Mouse (Mus musculus) MEL (cell line): ENCODE results near the gene Gpx7. TPM values are rescaled to one million over a fixed set of nuclear protein-coding genes. Genes with fewer than 3 reads are reported as not detected.

ENCODE experiments used
- DNase-seq: peaks from one replicate; pipeline ENCODE4 v3.0.0; 2011; ENCODE audit warnings: low read depth, low spot score
- H3K27ac ChIP-seq: 2 replicates; pipeline ENCODE4 v1.5.1; 2012; ENCODE audit warnings: low read depth, mild to moderate bottlenecking, control low read depth, low read length, moderate library complexity; ENCODE audit not compliant: control insufficient read depth
- H3K27me3 ChIP-seq, 2 experiments: fragments of 150-350 bp in 1 of 2; sonication (generic) in 1 of 2; 2 replicates each; pipeline ENCODE4 v1.6.1; 2012; ENCODE audit warnings: low read length in 2 of 2, mild to moderate bottlenecking in 2 of 2, improper control_type of control experiment in 1 of 2, moderate library complexity in 1 of 2; ENCODE audit not compliant: insufficient read depth in 2 of 2, control insufficient read depth in 1 of 2
- H3K36me3 ChIP-seq, 2 experiments: 2 replicates each; pipeline ENCODE4 v1.6.1; 2012 to 2014; ENCODE audit warnings: low read length in 2 of 2, improper control_type of control experiment in 1 of 2, inconsistent platforms in 1 of 2, mild to moderate bottlenecking in 1 of 2; ENCODE audit not compliant: insufficient read depth in 2 of 2, control insufficient read depth in 1 of 2
- H3K4me1 ChIP-seq, 2 experiments: fragments of 150-350 bp in 1 of 2; sonication (generic) in 1 of 2; 2 replicates each; pipeline ENCODE4 v1.6.1; 2012; ENCODE audit warnings: low read length in 2 of 2, improper control_type of control experiment in 1 of 2, mild to moderate bottlenecking in 1 of 2; ENCODE audit not compliant: insufficient read depth in 2 of 2, control insufficient read depth in 1 of 2
- H3K4me3 ChIP-seq, 2 experiments: fragments of 150-350 bp in 1 of 2; sonication (generic) in 1 of 2; 2 replicates each; pipeline ENCODE4 v1.5.1; 2012; ENCODE audit warnings: low read depth in 2 of 2, low read length in 2 of 2, mild to moderate bottlenecking in 2 of 2, moderate library complexity in 2 of 2, control low read depth in 1 of 2, improper control_type of control experiment in 1 of 2; ENCODE audit not compliant: control insufficient read depth in 1 of 2, insufficient read depth in 1 of 2
- H3K79me2 ChIP-seq: 2 replicates; pipeline ENCODE4 v1.6.1; 2012; ENCODE audit warnings: mild to moderate bottlenecking, low read length, moderate library complexity; ENCODE audit not compliant: control insufficient read depth, poor library complexity, insufficient read depth
- H3K9ac ChIP-seq: 2 replicates; pipeline ENCODE4 v1.6.1; 2012; ENCODE audit warnings: low read depth, mild to moderate bottlenecking, control low read depth, low read length, moderate library complexity; ENCODE audit not compliant: control insufficient read depth, poor library complexity, severe bottlenecking
- H3K9me3 ChIP-seq: fragments of 150-350 bp; sonication (generic); replicated peaks from 2 replicates; pipeline ENCODE4 v1.6.1; 2012; ENCODE audit warnings: mild to moderate bottlenecking, low read length, improper control_type of control experiment, moderate library complexity; ENCODE audit not compliant: insufficient read depth
- BHLHE40 ChIP-seq: IDR thresholded peaks from 2 replicates; pipeline ENCODE4 v1.6.1; 2012; ENCODE audit warnings: low read depth, mild to moderate bottlenecking, inconsistent platforms, low read length, improper control_type of control experiment, borderline replicate concordance
- CHD1 ChIP-seq: IDR thresholded peaks from 2 replicates; pipeline ENCODE4 v1.6.1; 2012; ENCODE audit warnings: low read depth, mild to moderate bottlenecking, inconsistent platforms, low read length, improper control_type of control experiment
- CHD2 ChIP-seq: IDR thresholded peaks from 2 replicates; pipeline ENCODE4 v1.6.1; 2011; ENCODE audit warnings: low read length, improper control_type of control experiment
- EP300 ChIP-seq, 2 experiments: IDR thresholded peaks; 2 replicates each; pipeline ENCODE4 v1.6.1; 2011; ENCODE audit warnings: improper control_type of control experiment in 2 of 2, low read length in 2 of 2, low read depth in 1 of 2, mild to moderate bottlenecking in 1 of 2
- ETS1 ChIP-seq: IDR thresholded peaks from 2 replicates; pipeline ENCODE4 v1.6.1; 2012; ENCODE audit warnings: low read depth, mild to moderate bottlenecking, inconsistent platforms, low read length, improper control_type of control experiment, moderate library complexity
- GABPA ChIP-seq: IDR thresholded peaks from 2 replicates; pipeline ENCODE4 v1.6.1; 2012; ENCODE audit warnings: low read depth, mild to moderate bottlenecking, inconsistent platforms, low read length, improper control_type of control experiment, moderate library complexity
- GATA1 ChIP-seq: IDR thresholded peaks from 2 replicates; pipeline ENCODE4 v1.6.1; 2011; ENCODE audit warnings: low read depth, low read length, improper control_type of control experiment
- HCFC1 ChIP-seq: IDR thresholded peaks from 2 replicates; pipeline ENCODE4 v1.6.1; 2012; ENCODE audit warnings: low read depth, mild to moderate bottlenecking, inconsistent platforms, low read length, improper control_type of control experiment, moderate library complexity
- MAFK ChIP-seq: IDR thresholded peaks from 2 replicates; pipeline ENCODE4 v1.6.1; 2011; ENCODE audit warnings: low read depth, mild to moderate bottlenecking, low read length, improper control_type of control experiment, borderline replicate concordance
- MXI1 ChIP-seq: IDR thresholded peaks from 2 replicates; pipeline ENCODE4 v1.6.1; 2011; ENCODE audit warnings: mild to moderate bottlenecking, low read depth, low read length, improper control_type of control experiment
- MYC ChIP-seq: IDR thresholded peaks from 2 replicates; pipeline ENCODE4 v1.6.1; 2011; ENCODE audit warnings: low read depth, mild to moderate bottlenecking, low read length, improper control_type of control experiment, moderate library complexity
- POLR2AphosphoS2 ChIP-seq: IDR thresholded peaks from 2 replicates; pipeline ENCODE4 v1.6.1; 2011; ENCODE audit warnings: low read length, improper control_type of control experiment
- POLR2AphosphoS5 ChIP-seq: IDR thresholded peaks from 2 replicates; pipeline ENCODE4 v1.6.1; 2012; ENCODE audit warnings: low read depth, borderline replicate concordance, mild to moderate bottlenecking, inconsistent platforms, low read length, moderate library complexity, mixed read lengths
- RCOR1 ChIP-seq: IDR thresholded peaks from 2 replicates; pipeline ENCODE4 v1.6.1; 2012; ENCODE audit warnings: low read depth, mild to moderate bottlenecking, inconsistent platforms, low read length, improper control_type of control experiment
- SMC3 ChIP-seq: IDR thresholded peaks from 2 replicates; pipeline ENCODE4 v1.6.1; 2011; ENCODE audit warnings: low read depth, low read length, improper control_type of control experiment
- USF1 ChIP-seq: IDR thresholded peaks from 2 replicates; pipeline ENCODE4 v1.6.1; 2014; ENCODE audit warnings: low read depth, mild to moderate bottlenecking, inconsistent platforms, low read length, improper control_type of control experiment, moderate library complexity
- ZC3H11A ChIP-seq: IDR thresholded peaks from 2 replicates; pipeline ENCODE4 v1.6.1; 2012; ENCODE audit warnings: low read depth, mild to moderate bottlenecking, inconsistent platforms, low read length, improper control_type of control experiment
- ZNF384 ChIP-seq: IDR thresholded peaks from 2 replicates; pipeline ENCODE4 v1.6.1; 2012; ENCODE audit warnings: low read depth, mild to moderate bottlenecking, inconsistent platforms, low read length, improper control_type of control experiment
- polyA plus RNA-seq, 2 experiments: library from polyadenylated mRNA; stranded (reverse) in 1 of 2; unstranded in 1 of 2; fragments of >175 nt in 1 of 2; fragments of >200 nt in 1 of 2; gene quantifications; 2 replicates each; pipeline versions ENCODE4 v1.2.1 to v1.2.4; 2012; ENCODE audit warnings: low replicate concordance in 2 of 2, low read depth in 1 of 2; ENCODE audit not compliant: insufficient read length in 2 of 2, insufficient read depth in 1 of 2, missing spikeins in 1 of 2
- total RNA-seq: library from RNA; depleted of rRNA; stranded (reverse); fragments of 300-350 nt; gene quantifications from 2 replicates; pipeline ENCODE4 v1.2.3, GENCODE M21; 2012

Gene Gpx7
- total and polyA plus RNA-seq, 3 experiments: not detected

DNA sequence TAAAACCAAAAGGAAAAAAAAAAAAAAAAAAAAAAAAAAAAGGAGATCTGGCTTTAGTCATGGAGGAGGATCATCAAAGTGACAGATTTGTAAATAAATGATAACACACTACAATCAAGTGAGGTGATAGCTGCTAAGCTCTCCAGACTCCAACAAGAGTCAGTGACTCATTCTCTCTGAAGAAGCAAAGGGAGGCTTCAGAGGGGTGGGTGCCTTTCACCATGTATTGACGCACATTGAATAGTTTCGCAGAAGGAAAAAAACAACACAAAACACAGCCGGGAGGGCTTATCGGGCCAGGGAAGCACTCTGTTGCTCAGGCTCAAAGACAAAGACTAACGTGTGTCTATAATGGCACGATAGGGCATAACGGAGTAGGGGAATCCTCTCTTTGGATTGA is 41.3 kb upstream of the Gpx7 start:
- no peaks in the 10 kb centered on the region for H3K4me1 ChIP-seq
- no peak for DNase-seq
- H3K4me3 ChIP-seq: no peak overlapping the region
- H3K36me3 ChIP-seq: no peaks in the 10 kb centered on the region
- H3K27me3 ChIP-seq: peaks cover 15 to 30% of the 10 kb centered on the region in 2 experiments
- no peaks in the 10 kb centered on the region for H3K79me2 ChIP-seq
- H3K27ac ChIP-seq: no peak overlapping the region
- no peak overlapping the region for H3K9ac ChIP-seq
- TF ChIP-seq RCOR1 (no peak), ZNF384 (0 out of 2 replicates have a peak, but pooled peaks have one; percentile 33)
- H3K9me3 ChIP-seq: no peaks in the 10 kb centered on the region

DNA sequence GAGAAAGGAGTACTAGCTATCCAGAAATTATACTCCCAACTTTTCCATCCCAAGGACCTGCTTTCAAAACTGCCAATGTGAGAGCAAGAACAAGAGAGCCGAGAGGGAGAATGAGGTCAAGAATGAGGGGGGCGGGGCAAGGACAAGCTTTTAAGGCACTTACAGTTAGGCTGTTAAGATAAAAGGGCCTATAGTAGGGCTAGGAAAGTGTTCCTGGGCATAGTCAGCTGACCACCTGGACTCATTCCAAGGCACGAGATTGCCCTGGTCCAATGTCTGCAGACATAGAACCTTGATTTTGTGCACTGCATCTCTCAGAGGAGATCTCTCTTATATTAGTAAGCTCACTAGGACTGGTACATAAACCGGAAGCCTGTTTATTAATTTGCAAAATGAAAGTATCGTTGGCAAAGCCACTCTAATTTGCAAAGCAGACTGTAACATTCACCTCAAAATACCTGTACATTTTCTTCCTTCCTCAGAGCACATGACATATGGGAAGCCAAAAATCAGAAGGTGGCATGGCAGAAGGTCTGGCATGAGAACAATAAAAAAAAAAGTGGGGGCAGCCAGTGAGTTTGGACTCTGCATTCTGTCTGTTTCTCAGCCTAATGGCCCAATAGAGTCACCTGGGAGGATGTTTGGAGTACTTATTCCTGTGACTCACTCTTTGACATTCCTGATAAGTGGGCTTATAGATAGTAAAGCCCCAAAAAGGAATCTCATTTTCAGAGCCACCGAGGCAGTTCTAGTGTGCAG is 31.5 kb upstream of the Gpx7 start:
- Histone ChIP-seq H3K27ac (no peak overlapping the region), H3K4me1 (no peaks in the 10 kb centered on the region; a peak in 1 of 4 replicates), H3K79me2 (no peaks in the 10 kb centered on the region), H3K9me3 (no peaks in the 10 kb centered on the region), H3K9ac (no peak overlapping the region), H3K4me3 (peak overlapping the region in 1 of 2 experiments; percentile 30; a peak in 1 of 4 replicates)
- no peak for DNase-seq
- peak; percentile 52; the same call in 1 of the 2 replicates for TF ChIP-seq USF1
- TF ChIP-seq ZC3H11A: no peak
- no peak for TF ChIP-seq HCFC1
- no peak for TF ChIP-seq BHLHE40
- TF ChIP-seq, all 39 proteins: peak for 1
- Histone ChIP-seq H3K36me3 (no peaks in the 10 kb centered on the region), H3K27me3 (peaks cover 6 to 7% of the 10 kb centered on the region in 2 experiments)

- DNase-seq: no peak
- no peak overlapping the region for H3K27ac ChIP-seq
Measured at GRCm38 (mm10) chr4:108436225-108436624, 29.5 kb upstream of the Gpx7 start.

More at GRCm38 (mm10) chr4:108436225-108436624, 29.5 kb upstream of the Gpx7 start:
- Histone ChIP-seq H3K9me3 (no peaks in the 10 kb centered on the region), H3K79me2 (no peaks in the 10 kb centered on the region), H3K36me3 (no peaks in the 10 kb centered on the region), H3K9ac (no peak overlapping the region), H3K27me3 (peaks cover 4 to 5% of the 10 kb centered on the region in 2 experiments), H3K4me1 (no peaks in the 10 kb centered on the region; a peak in 1 of 4 replicates), H3K4me3 (no peak overlapping the region)
- TF ChIP-seq ZC3H11A: no peak
- no peak for TF ChIP-seq BHLHE40
- TF ChIP-seq GATA1: no peak
- TF ChIP-seq GABPA: no peak
- no peak for TF ChIP-seq POLR2AphosphoS5
- TF ChIP-seq CHD1: no peak
- TF ChIP-seq MAFK: no peak
- TF ChIP-seq EP300 (IDR thresholded peaks at IDR 0.05; ENCODE audit: low read depth in 1 of 2, low read length in 2 of 2): no peak
- TF ChIP-seq SMC3: no peak
- TF ChIP-seq CHD2: no peak
- no peak for TF ChIP-seq MXI1
- TF ChIP-seq ETS1: no peak
- no peak for TF ChIP-seq POLR2AphosphoS2
- no peak for TF ChIP-seq MYC
